Mouse (Mus musculus) thymus, adult 2 months (tissue): ENCODE measurements at regions not wholly inside any gene's neighbourhood (a gene's known extent, or its start where the extent isn't known, plus 50 kb on each side); places are given as distances from the start of the nearest gene placed in this dataset.

Source experiments
- CTCF ChIP-seq: fragments of 200-500 bp; IDR thresholded peaks from 2 replicates; pipeline ENCODE4 v1.5.1; 2012; ENCODE audit warnings: mild to moderate bottlenecking, control low read depth, low read length, moderate library complexity, borderline replicate concordance; ENCODE audit not compliant: control insufficient read depth, poor library complexity, insufficient read depth; ENCODE audit errors: extremely low read depth
- POLR2A ChIP-seq: fragments of 200-500 bp; IDR thresholded peaks from 2 replicates; pipeline ENCODE4 v1.6.1; 2012; ENCODE audit warnings: mild to moderate bottlenecking, low read length, control low read depth, moderate library complexity; ENCODE audit not compliant: control insufficient read depth, poor library complexity, insufficient read depth; ENCODE audit errors: extremely low read depth

DNA sequence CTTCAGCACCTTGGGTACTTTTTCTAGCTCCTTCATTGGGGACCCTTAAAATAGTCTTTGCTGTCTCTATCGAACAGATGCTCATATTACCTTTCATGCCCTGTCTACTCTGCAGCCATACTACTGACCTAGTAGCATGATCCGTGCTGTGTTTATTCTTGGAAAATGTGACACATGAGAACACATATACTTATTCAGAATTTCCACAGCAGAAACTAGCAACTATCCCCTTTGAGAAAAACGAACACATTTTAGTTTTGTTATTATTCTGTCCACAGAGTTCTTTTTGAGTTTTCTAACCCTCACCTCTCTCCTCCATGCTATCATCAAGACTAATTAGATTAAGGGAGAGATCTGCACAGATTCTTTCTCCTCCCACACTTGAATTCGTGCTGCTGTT is 341.6 kb upstream of the Actbl2 start:
- TF ChIP-seq CTCF (no peak), POLR2A (no peak)
